Mouse (Mus musculus) kidney, postnatal 4 days (tissue): ENCODE measurements at regions not wholly inside any gene's neighbourhood (a gene's known extent, or its start where the extent isn't known, plus 50 kb on each side); places are given as distances from the start of the nearest gene placed in this dataset.
A peak's percentile ranks its signal among the peaks of the same experiment; 100 is the strongest.

ENCODE experiments used
- DNase-seq, 2 experiments: peaks; one replicate each; pipeline ENCODE4 v3.0.0; 2021; ENCODE audit warnings: mixed read lengths in 2 of 2

DNA sequence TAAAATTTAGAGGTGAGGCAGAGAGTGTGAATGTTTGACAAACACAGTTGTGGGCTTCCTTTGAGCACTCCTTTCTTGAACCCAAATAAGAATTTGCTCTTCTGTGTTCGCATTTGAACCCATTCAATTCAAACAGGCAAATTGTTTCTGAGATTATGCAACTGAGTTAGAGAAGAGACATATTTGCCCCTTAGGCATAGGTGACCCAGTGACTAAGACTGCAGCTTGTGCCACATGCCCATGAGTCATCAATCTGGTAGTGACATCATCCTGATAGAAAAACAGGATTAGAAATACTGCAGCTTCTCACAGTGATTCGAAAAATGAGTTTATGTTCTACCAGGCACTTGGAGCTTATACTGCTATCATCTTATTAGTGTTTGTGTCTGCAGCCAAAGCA lies 67.2 kb downstream of the Zfp622 start:
- no peak for DNase-seq

- DNase-seq = no peak
Measured at GRCm38 (mm10) chr15:26052720-26053316, 68.7 kb downstream of the Zfp622 start.

DNA sequence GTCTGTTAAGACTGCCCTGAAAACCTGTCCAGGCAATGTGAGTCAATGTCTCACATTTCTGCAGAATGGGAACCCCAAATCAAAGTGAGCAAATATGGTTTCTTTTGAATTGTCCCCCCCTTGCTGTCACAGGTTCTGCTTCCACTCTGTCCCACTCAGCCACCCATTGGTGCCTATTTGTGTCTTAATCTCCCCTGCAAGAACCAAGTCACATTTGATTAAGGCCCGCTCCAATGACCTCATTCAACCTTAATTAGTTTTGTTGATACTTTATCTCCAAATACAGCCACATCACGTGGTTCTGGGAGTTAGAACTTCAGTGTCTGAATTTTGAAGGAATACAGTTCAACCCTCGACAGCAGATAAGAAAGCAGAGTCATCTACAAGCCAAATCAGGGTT lies 73.9 kb downstream of the Zfp622 start:
- no peak for DNase-seq

DNA sequence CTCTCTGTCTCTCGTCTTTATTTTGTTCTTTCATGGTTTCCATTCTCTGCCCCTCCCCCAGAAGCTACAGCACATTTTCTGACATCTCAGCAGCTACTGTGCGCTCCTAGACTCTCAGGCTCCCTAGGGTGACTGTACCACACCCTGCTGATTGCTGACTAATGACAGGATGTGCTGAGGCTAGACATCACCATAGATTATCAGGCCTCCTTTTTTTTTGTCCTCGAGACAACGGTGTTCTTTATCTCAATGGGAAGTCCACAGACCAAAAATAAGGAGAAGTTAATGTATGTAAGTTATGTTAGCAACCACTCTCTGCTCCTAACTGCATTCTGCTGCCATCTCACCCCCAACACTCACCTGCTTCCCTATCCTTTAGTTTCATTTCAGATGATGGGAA lies 116.0 kb downstream of the Zfp622 start:
- no peak for DNase-seq

DNA sequence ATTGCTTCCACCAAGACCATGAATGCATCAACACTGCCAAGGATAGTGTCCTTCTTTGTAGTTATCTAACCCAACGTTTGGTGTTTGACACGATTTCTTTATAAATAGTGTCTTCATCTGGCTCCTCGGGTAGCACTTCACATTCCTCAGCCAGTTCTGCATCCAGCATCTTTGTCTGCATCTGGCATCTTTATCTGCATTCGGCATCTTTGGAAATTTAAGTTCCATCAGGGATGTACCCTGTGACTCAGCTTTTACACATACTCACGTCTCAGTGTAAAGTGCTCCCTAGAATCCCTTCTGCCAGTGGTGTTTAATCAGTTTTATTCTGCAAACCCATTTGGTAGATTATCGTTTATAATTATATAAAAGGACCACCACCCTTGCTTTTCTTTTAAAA lies 123.8 kb downstream of the Zfp622 start:
- no peak for DNase-seq

DNA sequence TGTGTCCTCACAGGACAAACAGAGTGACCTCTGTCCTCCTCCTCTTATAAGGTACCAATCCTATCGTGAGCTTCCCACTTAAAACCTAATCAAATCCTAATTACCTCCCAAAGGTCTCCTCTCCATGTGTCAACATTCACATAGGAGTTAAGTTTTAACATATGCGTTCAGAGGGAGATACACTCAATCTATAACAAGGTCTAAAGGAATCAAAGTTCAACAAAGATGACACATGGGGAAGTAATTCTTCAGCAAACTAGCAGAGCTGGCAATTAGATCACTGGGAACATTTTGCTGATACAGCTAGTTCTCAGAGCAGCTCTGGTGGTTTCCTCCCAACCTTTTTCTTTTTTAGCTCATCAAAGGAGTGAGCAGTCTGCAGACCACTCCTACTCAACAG lies 160.0 kb downstream of the Zfp622 start:
- DNase-seq = no peak

DNA sequence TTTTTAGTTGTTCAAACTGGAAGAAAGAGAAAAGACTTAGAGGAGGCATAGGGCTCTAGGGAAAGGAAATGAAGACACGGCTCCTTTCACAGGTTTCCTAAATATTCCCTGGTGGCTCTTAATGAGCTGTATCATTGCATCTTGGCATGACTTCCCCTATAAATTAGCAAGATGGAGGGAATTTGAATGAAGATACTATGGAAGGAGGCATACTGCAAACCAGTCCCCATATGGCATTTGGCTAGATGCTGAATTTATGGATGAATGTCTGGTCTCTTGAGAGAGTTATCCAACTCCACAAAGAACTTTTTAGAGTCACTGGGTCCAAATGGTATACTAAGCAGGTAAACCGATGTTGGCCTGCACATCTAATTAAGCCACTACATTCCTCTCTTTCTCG lies 150.3 kb upstream of the March11 start:
- no peak for DNase-seq

- peak in 1 of 2 experiments; percentile 1 for DNase-seq
Measured at GRCm38 (mm10) chr15:26184930-26185329, 123.9 kb upstream of the March11 start.

DNA sequence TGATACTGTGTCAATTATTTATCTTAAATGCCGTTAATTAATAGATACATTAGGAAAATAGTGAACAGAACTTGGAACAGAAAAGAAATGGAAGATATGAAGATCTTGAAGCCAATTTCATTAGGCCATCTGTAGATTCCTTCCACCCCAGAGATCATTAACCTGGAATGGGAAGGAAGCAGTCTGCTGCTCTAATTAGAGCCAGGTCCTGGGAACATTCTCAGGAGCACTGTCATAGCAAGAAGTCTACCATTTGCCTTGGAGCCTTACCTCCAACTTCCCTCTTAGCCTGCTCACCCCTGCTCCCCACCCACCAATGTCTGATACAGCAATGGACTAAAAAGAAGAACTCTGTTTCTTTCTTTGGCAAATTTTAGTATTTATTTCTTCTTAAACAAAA lies 113.3 kb upstream of the March11 start:
- no peak for DNase-seq

- no peak for DNase-seq
Measured at GRCm38 (mm10) chr15:26206837-26207236, 102.0 kb upstream of the March11 start.

GRCm38 (mm10) chr15:26220855-26221254 lies 88.0 kb upstream of the March11 start:
- DNase-seq = no peak

GRCm38 (mm10) chr15:26228646-26229045 lies 80.2 kb upstream of the March11 start:
- no peak for DNase-seq
